Mouse (Mus musculus): Measurements from ENCODE around the gene 4930503B20Rik. TPM values are rescaled to one million over a fixed set of nuclear protein-coding genes. Genes with fewer than 3 reads are reported as not detected.

Gene 4930503B20Rik
- polyA plus RNA-seq, 1 experiment from 2014 or later, result not detected

DNA sequence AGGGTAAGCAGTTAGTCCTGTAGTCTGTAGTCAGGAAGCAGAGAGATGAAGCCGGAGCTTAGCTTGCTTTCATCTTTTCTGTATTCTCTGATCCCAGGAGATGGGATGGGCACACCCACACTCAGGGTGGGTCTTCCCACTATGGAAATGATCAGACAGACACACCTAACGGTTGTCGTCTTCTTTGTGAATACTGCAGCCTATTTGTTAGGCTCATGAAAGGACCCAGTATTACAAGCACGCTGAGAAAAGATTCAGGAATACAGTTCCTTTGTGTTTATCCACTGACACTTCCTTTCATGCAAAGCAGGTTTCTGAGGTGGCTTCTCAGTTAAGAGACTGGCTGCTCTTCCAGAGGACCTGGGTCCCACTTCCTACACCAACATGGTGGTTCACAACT is 39.9 kb downstream of the 4930503B20Rik start:
- Histone ChIP-seq H3K4me2 (ENCODE audit: low read length) (no peak overlapping the region), H3K9me3 (ENCODE audit: control insufficient read depth, low read length) (no peaks in the 10 kb centered on the region), H3K9ac (replicated peaks; ENCODE audit: low read depth, low read length) (no peak overlapping the region), H3K4me1 (replicated peaks; ENCODE audit: control insufficient read depth, insufficient read depth, low read length) (peaks cover 3% of the 10 kb centered on the region; the same call in 1 of the 2 replicates), H3K4me3 (replicated peaks; ENCODE audit: low read length) (no peak overlapping the region), H3K27me3 (replicated peaks; ENCODE audit: control insufficient read depth, insufficient read depth, low read length) (no peaks in the 10 kb centered on the region), H3K36me3 (ENCODE audit: control insufficient read depth, insufficient read depth) (no peaks in the 10 kb centered on the region), H3K27ac (ENCODE audit: low read length) (no peak overlapping the region)
- 59% methylated on average over 4 of the region's 4 CpGs for whole genome bisulfite sequencing
- no peak for ATAC-seq

- H3K27me3 ChIP-seq (replicated peaks; ENCODE audit: control insufficient read depth, insufficient read depth, low read length), result no peaks in the 10 kb centered on the region
- ATAC-seq, result no peak
- H3K36me3 ChIP-seq (ENCODE audit: control insufficient read depth, insufficient read depth), result no peaks in the 10 kb centered on the region
- H3K9me3 ChIP-seq (ENCODE audit: control insufficient read depth, low read length), result no peaks in the 10 kb centered on the region
- no peak overlapping the region for H3K9ac ChIP-seq (replicated peaks; ENCODE audit: low read depth, low read length)
- H3K4me1 ChIP-seq (replicated peaks; ENCODE audit: control insufficient read depth, insufficient read depth, low read length), result peaks cover 3% of the 10 kb centered on the region; the same call in 1 of the 2 replicates
- no peak overlapping the region for H3K27ac ChIP-seq (ENCODE audit: low read length)
- no peak overlapping the region for H3K4me3 ChIP-seq (replicated peaks; ENCODE audit: low read length)
- H3K4me2 ChIP-seq (ENCODE audit: low read length), result no peak overlapping the region
- WGBS, result 79% methylated on average over 10 of the region's 10 CpGs
Measured at GRCm38 (mm10) chr3:146610322-146610721, 40.8 kb downstream of the 4930503B20Rik start.

GRCm38 (mm10) chr3:146607368-146607767 is 43.7 kb downstream of the 4930503B20Rik start:
- peaks cover 3% of the 10 kb centered on the region; the same call in 1 of the 2 replicates for H3K4me1 ChIP-seq (replicated peaks; ENCODE audit: control insufficient read depth, insufficient read depth, low read length)
- ATAC-seq, result peak; percentile 86
- no peak overlapping the region for H3K9ac ChIP-seq (replicated peaks; ENCODE audit: low read depth, low read length)
- no peak overlapping the region for H3K4me2 ChIP-seq (ENCODE audit: low read length)
- no peak overlapping the region for H3K4me3 ChIP-seq (replicated peaks; ENCODE audit: low read length)
- no peak overlapping the region for H3K27ac ChIP-seq (ENCODE audit: low read length)
- no peaks in the 10 kb centered on the region for H3K9me3 ChIP-seq (ENCODE audit: control insufficient read depth, low read length)
- no peaks in the 10 kb centered on the region for H3K36me3 ChIP-seq (ENCODE audit: control insufficient read depth, insufficient read depth)
- 3% methylated on average over 1 of the region's 1 CpGs for WGBS
- H3K27me3 ChIP-seq (replicated peaks; ENCODE audit: control insufficient read depth, insufficient read depth, low read length), result no peaks in the 10 kb centered on the region

DNA sequence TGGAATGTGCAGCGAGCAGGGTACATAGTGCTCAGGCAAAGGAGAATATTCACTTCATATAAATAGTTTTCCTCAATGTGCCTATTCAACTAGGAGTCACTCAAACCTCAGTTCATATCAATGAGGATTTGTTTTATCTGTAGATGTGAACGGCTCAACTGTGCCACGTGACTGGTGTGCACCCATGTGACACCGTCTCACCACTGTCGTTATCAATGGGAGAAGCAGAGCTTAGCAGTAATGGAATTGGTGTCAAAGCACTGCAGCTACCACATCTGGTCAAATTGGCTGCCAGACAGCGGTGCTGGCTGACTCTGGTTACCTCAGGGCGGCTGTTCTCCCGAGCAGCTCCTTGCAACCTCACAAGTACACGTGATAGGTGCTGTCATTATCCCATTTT is 46.5 kb downstream of the 4930503B20Rik start:
- Histone ChIP-seq H3K4me3 (replicated peaks; ENCODE audit: low read length) (no peak overlapping the region), H3K4me2 (ENCODE audit: low read length) (no peak overlapping the region), H3K9me3 (ENCODE audit: control insufficient read depth, low read length) (no peaks in the 10 kb centered on the region), H3K27me3 (replicated peaks; ENCODE audit: control insufficient read depth, insufficient read depth, low read length) (no peaks in the 10 kb centered on the region), H3K27ac (ENCODE audit: low read length) (no peak overlapping the region), H3K36me3 (ENCODE audit: control insufficient read depth, insufficient read depth) (no peaks in the 10 kb centered on the region), H3K4me1 (replicated peaks; ENCODE audit: control insufficient read depth, insufficient read depth, low read length) (peaks cover 3% of the 10 kb centered on the region; the same call in 1 of the 2 replicates), H3K9ac (replicated peaks; ENCODE audit: low read depth, low read length) (no peak overlapping the region)
- 81% methylated on average over 9 of the region's 9 CpGs for WGBS
- ATAC-seq, result no peak

- ATAC-seq, result no peak
- H3K27me3 ChIP-seq (replicated peaks; ENCODE audit: control insufficient read depth, insufficient read depth, low read length), result no peaks in the 10 kb centered on the region
- no peaks in the 10 kb centered on the region for H3K9me3 ChIP-seq (ENCODE audit: control insufficient read depth, low read length)
- H3K9ac ChIP-seq (replicated peaks; ENCODE audit: low read depth, low read length), result no peak overlapping the region
- H3K36me3 ChIP-seq (ENCODE audit: control insufficient read depth, insufficient read depth), result no peaks in the 10 kb centered on the region
- no peak overlapping the region for H3K4me2 ChIP-seq (ENCODE audit: low read length)
- no peak overlapping the region for H3K27ac ChIP-seq (ENCODE audit: low read length)
- WGBS, result 90% methylated on average over 3 of the region's 3 CpGs
- peaks cover under 1% of the 10 kb centered on the region; the same call in 1 of the 2 replicates for H3K4me1 ChIP-seq (replicated peaks; ENCODE audit: control insufficient read depth, insufficient read depth, low read length)
- no peak overlapping the region for H3K4me3 ChIP-seq (replicated peaks; ENCODE audit: low read length)
Measured at GRCm38 (mm10) chr3:146602531-146602930, 48.6 kb downstream of the 4930503B20Rik start.

GRCm38 (mm10) chr3:146601205-146601604 is 49.9 kb downstream of the 4930503B20Rik start:
- Histone ChIP-seq H3K27ac (ENCODE audit: low read length) (no peak overlapping the region), H3K36me3 (ENCODE audit: control insufficient read depth, insufficient read depth) (no peaks in the 10 kb centered on the region), H3K27me3 (replicated peaks; ENCODE audit: control insufficient read depth, insufficient read depth, low read length) (no peaks in the 10 kb centered on the region), H3K4me2 (ENCODE audit: low read length) (no peak overlapping the region), H3K4me3 (replicated peaks; ENCODE audit: low read length) (no peak overlapping the region), H3K9ac (replicated peaks; ENCODE audit: low read depth, low read length) (no peak overlapping the region), H3K4me1 (replicated peaks; ENCODE audit: control insufficient read depth, insufficient read depth, low read length) (no peaks in the 10 kb centered on the region), H3K9me3 (ENCODE audit: control insufficient read depth, low read length) (no peaks in the 10 kb centered on the region)
- WGBS, result 87% methylated on average over 2 of the region's 2 CpGs
- ATAC-seq, result no peak

GRCm38 (mm10) chr3:146599198-146599900 is 51.8 kb downstream of the 4930503B20Rik start:
- 89% methylated on average over 6 of the region's 6 CpGs for whole genome bisulfite sequencing

DNA sequence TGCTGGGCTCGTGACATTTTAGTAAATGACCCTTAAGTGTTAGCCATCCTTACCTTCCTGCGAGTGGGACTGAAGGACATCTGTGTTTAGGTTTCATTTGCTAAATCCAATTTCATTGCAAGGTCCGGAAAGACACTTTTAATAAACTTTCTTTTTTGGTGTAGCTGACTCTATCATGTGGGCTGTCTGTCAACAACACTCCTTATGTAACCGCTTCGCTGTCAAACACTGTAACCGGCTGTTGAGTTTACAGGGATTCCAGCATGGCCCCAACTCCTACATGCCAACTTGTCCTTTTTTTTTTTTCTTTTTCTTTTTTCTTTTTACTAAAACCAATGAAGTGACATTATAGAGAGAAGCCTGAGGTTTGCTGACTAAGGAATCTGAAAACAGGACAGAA is 52.7 kb downstream of the 4930503B20Rik start:
- H3K9me3 ChIP-seq (ENCODE audit: control insufficient read depth, low read length), result no peaks in the 10 kb centered on the region
- ATAC-seq, result no peak
- no peaks in the 10 kb centered on the region for H3K4me1 ChIP-seq (replicated peaks; ENCODE audit: control insufficient read depth, insufficient read depth, low read length)
- no peaks in the 10 kb centered on the region for H3K36me3 ChIP-seq (ENCODE audit: control insufficient read depth, insufficient read depth)
- H3K27ac ChIP-seq (ENCODE audit: low read length), result no peak overlapping the region
- no peak overlapping the region for H3K9ac ChIP-seq (replicated peaks; ENCODE audit: low read depth, low read length)
- no peak overlapping the region for H3K4me2 ChIP-seq (ENCODE audit: low read length)
- H3K27me3 ChIP-seq (replicated peaks; ENCODE audit: control insufficient read depth, insufficient read depth, low read length), result no peaks in the 10 kb centered on the region
- WGBS, result 73% methylated on average over 6 of the region's 6 CpGs
- no peak overlapping the region for H3K4me3 ChIP-seq (replicated peaks; ENCODE audit: low read length)

More at GRCm38 (mm10) chr3:146599198-146599900, 51.8 kb downstream of the 4930503B20Rik start:
- Histone ChIP-seq H3K36me3 (ENCODE audit: control insufficient read depth, insufficient read depth) (no peaks in the 10 kb centered on the region), H3K27ac (ENCODE audit: low read length) (no peak overlapping the region), H3K4me3 (replicated peaks; ENCODE audit: low read length) (no peak overlapping the region), H3K4me2 (ENCODE audit: low read length) (no peak overlapping the region), H3K4me1 (replicated peaks; ENCODE audit: control insufficient read depth, insufficient read depth, low read length) (no peaks in the 10 kb centered on the region), H3K9me3 (ENCODE audit: control insufficient read depth, low read length) (no peaks in the 10 kb centered on the region), H3K27me3 (replicated peaks; ENCODE audit: control insufficient read depth, insufficient read depth, low read length) (no peaks in the 10 kb centered on the region), H3K9ac (replicated peaks; ENCODE audit: low read depth, low read length) (no peak overlapping the region)
- ATAC-seq, result no peak

DNA sequence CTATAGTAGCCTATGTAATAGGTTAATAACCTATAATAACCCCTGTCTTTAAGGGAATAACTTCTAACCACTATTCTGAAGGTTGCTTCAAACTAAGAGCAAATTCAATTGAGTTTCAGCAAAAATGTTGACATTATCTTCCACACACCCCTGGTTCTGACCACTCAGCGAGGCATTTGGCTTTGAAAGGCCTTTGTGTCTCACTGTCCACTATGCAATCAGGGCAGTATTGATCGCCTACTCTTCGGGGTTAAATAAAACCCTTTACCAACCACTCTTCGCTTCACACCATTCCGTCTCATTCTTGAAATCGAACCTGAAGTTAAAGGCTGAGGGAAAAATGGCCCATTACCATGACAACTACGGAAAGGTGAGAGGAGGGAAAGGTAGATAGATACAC is 54.3 kb downstream of the 4930503B20Rik start:
- 93% methylated on average over 7 of the region's 7 CpGs for WGBS
- ATAC-seq, result no peak
- no peak overlapping the region for H3K9ac ChIP-seq (replicated peaks; ENCODE audit: low read depth, low read length)

More for the DNA sequence above, 54.3 kb downstream of the 4930503B20Rik start:
- Histone ChIP-seq H3K4me2 (ENCODE audit: low read length) (no peak overlapping the region), H3K27me3 (replicated peaks; ENCODE audit: control insufficient read depth, insufficient read depth, low read length) (no peaks in the 10 kb centered on the region), H3K27ac (ENCODE audit: low read length) (no peak overlapping the region), H3K4me1 (replicated peaks; ENCODE audit: control insufficient read depth, insufficient read depth, low read length) (no peaks in the 10 kb centered on the region), H3K4me3 (replicated peaks; ENCODE audit: low read length) (no peak overlapping the region), H3K36me3 (ENCODE audit: control insufficient read depth, insufficient read depth) (no peaks in the 10 kb centered on the region), H3K9me3 (ENCODE audit: control insufficient read depth, low read length) (no peaks in the 10 kb centered on the region)
